Mouse (Mus musculus) thymus, adult 2 months (tissue): ENCODE measurements around the gene Dock9. TPM values are rescaled to one million over a fixed set of nuclear protein-coding genes. Genes with fewer than 3 reads are reported as not detected.

Experiments
- DNase-seq: peaks from one replicate; pipeline ENCODE4 v3.0.0; 2021
- H3K27ac ChIP-seq: fragments of 200-500 bp; 2 replicates; pipeline ENCODE4 v1.5.1; 2012; ENCODE audit warnings: low read length, control low read depth; ENCODE audit not compliant: control insufficient read depth, insufficient read depth
- H3K27me3 ChIP-seq: fragments of 200-500 bp; 2 replicates; pipeline ENCODE4 v1.6.1; 2012; ENCODE audit warnings: mild to moderate bottlenecking, low read length, moderate library complexity, mixed read lengths; ENCODE audit not compliant: control insufficient read depth, insufficient read depth
- H3K36me3 ChIP-seq: fragments of 200-500 bp; 2 replicates; pipeline ENCODE4 v1.6.1; 2012; ENCODE audit warnings: mild to moderate bottlenecking, low read length, moderate library complexity; ENCODE audit not compliant: control insufficient read depth, insufficient read depth
- H3K4me1 ChIP-seq: fragments of 200-500 bp; replicated peaks from 2 replicates; pipeline ENCODE4 v1.6.1; 2012; ENCODE audit warnings: low read length; ENCODE audit not compliant: control insufficient read depth, insufficient read depth
- H3K4me3 ChIP-seq: fragments of 200-500 bp; 2 replicates; pipeline ENCODE4 v1.5.1; 2012; ENCODE audit warnings: mild to moderate bottlenecking, low read length, control low read depth, moderate library complexity; ENCODE audit not compliant: control insufficient read depth, insufficient read depth
- CTCF ChIP-seq: fragments of 200-500 bp; IDR thresholded peaks from 2 replicates; pipeline ENCODE4 v1.5.1; 2012; ENCODE audit warnings: mild to moderate bottlenecking, control low read depth, low read length, moderate library complexity, borderline replicate concordance; ENCODE audit not compliant: control insufficient read depth, poor library complexity, insufficient read depth; ENCODE audit errors: extremely low read depth
- POLR2A ChIP-seq: fragments of 200-500 bp; IDR thresholded peaks from 2 replicates; pipeline ENCODE4 v1.6.1; 2012; ENCODE audit warnings: mild to moderate bottlenecking, low read length, control low read depth, moderate library complexity; ENCODE audit not compliant: control insufficient read depth, poor library complexity, insufficient read depth; ENCODE audit errors: extremely low read depth
- WGBS: fragments of 180-500 bp; shearing (Covaris S2); methylation state at CpG from one replicate; pipeline ENCODE4 v1.1.7; 2018; 5-methylcytosine and 5-hydroxymethylcytosine counted together
- polyA plus RNA-seq: library from polyadenylated mRNA; depleted of rRNA; stranded (reverse); fragments of >200 nt; gene quantifications from 2 replicates; pipeline ENCODE4 v1.2.3, GENCODE M21; 2012

Gene Dock9
- polyA plus RNA-seq, 1 experiment, result 13.2 TPM

- 90% methylated on average over 9 of the region's 9 CpGs for WGBS
- Histone ChIP-seq H3K27me3 (no peaks in the 10 kb centered on the region), H3K27ac (no peak overlapping the region), H3K4me3 (no peak overlapping the region), H3K36me3 (no peaks in the 10 kb centered on the region), H3K4me1 (peaks cover 4% of the 10 kb centered on the region)
- no peak for DNase-seq
- TF ChIP-seq POLR2A (no peak), CTCF (no peak)
Observed at GRCm38 (mm10) chr14:121743787-121744417, 53.7 kb downstream of the Dock9 start.

- Histone ChIP-seq H3K36me3 (no peaks in the 10 kb centered on the region), H3K4me3 (0 out of 2 replicates have a peak overlapping the region, but pooled peaks have one; percentile 5), H3K27me3 (no peaks in the 10 kb centered on the region), H3K4me1 (peaks cover 11% of the 10 kb centered on the region), H3K27ac (no peak overlapping the region)
- TF ChIP-seq POLR2A (no peak), CTCF (no peak)
- 14% methylated on average over 24 of the region's 24 CpGs for WGBS
- no peak for DNase-seq
Observed at GRCm38 (mm10) chr14:121738431-121739403, 58.9 kb downstream of the Dock9 start.

GRCm38 (mm10) chr14:121737277-121737676 lies 60.4 kb downstream of the Dock9 start:
- Histone ChIP-seq H3K36me3 (no peaks in the 10 kb centered on the region), H3K27me3 (no peaks in the 10 kb centered on the region), H3K4me1 (peaks cover 11% of the 10 kb centered on the region), H3K27ac (no peak overlapping the region), H3K4me3 (no peak overlapping the region)
- TF ChIP-seq CTCF, result no peak
- TF ChIP-seq POLR2A, result no peak
- WGBS, result 97% methylated on average over 8 of the region's 8 CpGs
- DNase-seq, result no peak

DNA sequence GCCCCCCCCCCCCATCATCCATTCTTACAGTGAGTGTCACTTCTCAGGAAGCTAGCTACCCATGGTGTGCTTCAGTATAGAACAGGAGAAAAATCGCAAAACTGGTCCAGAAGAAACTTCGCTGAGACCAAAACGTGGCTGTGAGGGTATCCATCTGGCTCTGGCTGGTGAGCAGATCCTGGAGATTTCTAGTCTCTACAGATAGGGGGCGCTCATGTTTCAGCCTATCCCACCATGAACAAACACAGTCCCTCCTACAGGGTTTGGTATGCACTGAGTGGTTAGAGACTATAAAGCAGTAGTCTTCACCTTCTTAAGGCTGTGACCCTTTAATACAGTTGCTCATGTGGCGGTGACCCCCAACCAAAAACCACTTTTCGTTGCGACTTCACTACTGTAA lies 62.0 kb downstream of the Dock9 start:
- TF ChIP-seq POLR2A, result no peak
- no peak for TF ChIP-seq CTCF
- H3K4me1 ChIP-seq, result peaks cover 18% of the 10 kb centered on the region
- H3K27ac ChIP-seq, result no peak overlapping the region
- H3K4me3 ChIP-seq, result no peak overlapping the region
- H3K27me3 ChIP-seq, result no peaks in the 10 kb centered on the region
- no peaks in the 10 kb centered on the region for H3K36me3 ChIP-seq
- 81% methylated on average over 7 of the region's 7 CpGs for WGBS
- DNase-seq, result no peak

DNA sequence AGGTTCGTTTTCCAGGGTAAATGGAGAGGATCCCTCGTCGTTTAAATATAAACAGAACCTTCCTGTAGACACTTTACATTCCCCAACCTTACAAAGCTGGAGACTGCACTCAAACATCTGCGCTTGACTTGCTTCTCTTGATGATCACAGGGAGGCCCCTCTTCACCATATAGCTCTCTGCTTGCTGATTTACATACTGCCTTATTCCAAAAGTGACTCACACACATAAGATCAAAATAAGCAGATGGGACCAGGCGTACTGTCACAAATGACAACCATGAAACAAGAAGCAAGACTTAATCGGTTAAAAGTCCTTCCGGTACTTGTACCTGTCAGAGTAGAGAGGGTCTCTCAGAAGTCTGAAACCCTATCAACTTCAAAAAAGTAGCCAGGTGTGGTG lies 63.4 kb downstream of the Dock9 start:
- no peak for TF ChIP-seq POLR2A
- TF ChIP-seq CTCF, result no peak
- H3K36me3 ChIP-seq, result no peaks in the 10 kb centered on the region
- no peak for DNase-seq
- H3K27me3 ChIP-seq, result no peaks in the 10 kb centered on the region
- peaks cover 18% of the 10 kb centered on the region for H3K4me1 ChIP-seq
- 89% methylated on average over 7 of the region's 7 CpGs for WGBS
- no peak overlapping the region for H3K27ac ChIP-seq
- no peak overlapping the region for H3K4me3 ChIP-seq

- WGBS, result 96% methylated on average over 12 of the region's 12 CpGs
Observed at GRCm38 (mm10) chr14:121733694-121734093, 63.9 kb downstream of the Dock9 start.

More at GRCm38 (mm10) chr14:121733694-121734093, 63.9 kb downstream of the Dock9 start:
- H3K36me3 ChIP-seq, result no peaks in the 10 kb centered on the region
- no peak overlapping the region for H3K4me3 ChIP-seq
- TF ChIP-seq POLR2A (no peak), CTCF (no peak)
- H3K27me3 ChIP-seq, result no peaks in the 10 kb centered on the region
- no peak for DNase-seq
- no peak overlapping the region for H3K27ac ChIP-seq
- H3K4me1 ChIP-seq, result peaks cover 13% of the 10 kb centered on the region
